Mouse (Mus musculus) spleen, postnatal 10 days (tissue): ENCODE measurements around the gene Ppef1.
"Not testable (repeated sequence)": the region's sequence is repeated elsewhere in the genome, so short reads cannot be mapped to it uniquely, and the experiment has no call there.

Source experiments
- DNase-seq, 2 experiments: peaks; one replicate each; pipeline ENCODE4 v3.0.0; 2021 to 2022; ENCODE audit warnings: low spot score in 2 of 2

Gene Ppef1

DNA sequence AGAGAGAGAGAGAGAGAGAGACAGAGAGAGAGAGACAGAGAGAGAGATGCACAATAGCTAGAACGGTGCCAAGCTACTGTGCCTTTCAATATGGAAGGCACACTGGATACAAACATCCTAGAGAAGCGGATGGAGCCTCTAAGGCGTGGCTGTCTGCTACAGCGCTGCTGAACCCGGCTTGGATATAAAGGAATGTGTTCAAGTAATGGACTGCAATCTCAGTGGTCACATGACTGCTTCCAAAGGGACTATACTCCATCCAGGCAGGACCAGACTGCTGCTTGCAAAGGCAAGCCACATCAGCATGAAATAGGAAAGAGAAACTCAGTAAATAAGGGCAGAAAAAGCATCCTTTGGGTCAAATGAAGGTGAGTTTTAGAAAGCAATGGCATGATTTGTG, at the start of gene Ppef1:
TSS of gene Ppef1 (minus strand) at position 116 of the 400 bp plus-strand sequence.
- DNase-seq: no peak

DNA sequence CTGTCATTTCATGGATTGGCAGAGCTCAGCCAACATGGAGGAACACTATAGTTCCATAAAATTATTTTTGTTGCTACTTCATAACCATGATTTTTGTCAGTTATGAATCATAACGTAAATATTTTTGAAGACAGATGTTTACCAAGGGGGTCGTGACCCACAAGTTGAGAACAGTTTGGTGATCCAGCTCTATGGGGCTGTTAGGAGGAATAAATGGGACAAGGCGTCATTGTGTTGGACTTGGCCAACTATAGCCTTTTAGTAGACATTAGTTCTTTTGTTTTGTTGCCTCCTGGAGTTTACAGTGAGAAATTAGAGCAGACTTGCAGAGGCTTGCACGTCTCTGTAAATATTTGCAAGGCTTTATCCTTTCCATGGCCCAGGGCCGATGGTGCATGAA, 46.7 kb upstream of the Ppef1 start:
- DNase-seq: no peak

DNA sequence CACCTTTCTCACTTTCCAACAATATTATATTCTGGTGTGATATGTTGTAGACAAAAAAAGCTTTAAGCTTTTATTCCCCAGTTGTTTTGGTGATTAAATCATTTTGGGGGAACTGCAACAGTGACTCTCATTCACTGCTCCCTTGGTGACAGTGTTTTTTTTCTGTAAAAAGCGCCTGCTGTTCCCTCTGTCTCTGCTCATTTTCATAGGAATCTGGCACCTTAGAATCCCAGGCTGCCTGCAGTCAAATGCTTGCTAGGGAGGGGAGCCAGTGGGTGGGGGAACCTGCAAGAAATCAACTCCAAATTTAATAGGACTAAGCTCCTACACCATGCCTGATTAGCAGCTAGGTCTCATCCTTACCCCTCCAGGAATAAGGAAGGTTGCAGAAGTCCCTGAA, 37.5 kb upstream of the Ppef1 start:
- no peak for DNase-seq

DNA sequence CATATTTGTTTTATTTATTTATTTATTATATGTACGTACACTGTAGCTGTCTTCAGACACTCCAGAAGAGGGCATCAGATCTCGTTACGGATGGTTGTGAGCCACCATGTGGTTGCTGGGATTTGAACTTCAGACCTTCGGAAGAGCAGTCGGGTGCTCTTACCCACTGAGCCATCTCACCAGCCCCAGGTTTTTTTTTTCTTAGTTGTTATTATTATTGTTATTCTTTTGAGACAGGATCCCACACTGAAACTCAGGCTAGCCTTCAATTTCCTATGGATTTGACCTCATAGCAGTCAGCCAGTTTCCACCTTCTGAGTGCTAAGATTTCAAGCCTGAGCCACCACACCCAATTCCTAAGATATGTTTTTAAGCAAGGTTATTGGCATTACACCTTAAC, 34.1 kb upstream of the Ppef1 start:
- DNase-seq: not testable (repeated sequence)

DNA sequence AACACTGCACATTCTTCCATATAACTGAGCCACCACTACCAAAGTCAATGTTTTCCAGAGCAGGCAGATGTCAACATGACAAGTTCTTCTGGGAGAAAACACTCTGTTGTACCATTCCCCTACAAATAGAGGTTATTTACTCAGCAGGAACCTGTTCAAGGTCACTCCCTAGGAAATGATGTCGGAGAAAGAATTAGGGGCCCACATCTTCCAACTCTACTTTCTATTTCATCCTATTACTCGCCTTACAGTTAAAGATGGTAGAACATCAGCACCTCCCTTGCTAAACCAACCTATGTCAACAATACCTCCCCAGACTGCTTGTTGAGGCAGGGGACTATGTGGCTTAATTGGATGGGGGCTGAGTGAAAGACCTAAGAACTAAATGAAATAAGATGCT, 32.1 kb upstream of the Ppef1 start, which contains the start of gene Rs1:
TSS of gene Rs1 (plus strand) at position 301 of the 400 bp plus-strand sequence.
- no peak for DNase-seq

DNA sequence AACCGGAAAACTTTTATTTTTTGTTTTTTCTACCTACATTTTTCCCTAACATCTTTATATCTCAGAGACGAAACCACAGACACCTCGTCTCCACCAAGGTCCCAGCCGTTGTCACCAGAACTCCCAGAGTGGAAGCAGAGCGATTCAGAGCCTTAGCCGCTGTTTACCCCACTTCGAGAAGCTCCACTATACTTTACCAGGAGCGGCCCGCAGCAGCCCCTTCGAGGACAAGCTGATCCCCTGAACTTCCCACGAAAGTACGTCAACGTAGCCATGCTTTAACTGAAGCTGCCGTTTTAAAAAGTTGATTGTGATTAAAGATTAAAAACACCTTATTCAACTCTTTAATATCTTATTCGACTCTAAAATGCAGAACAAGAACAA, 30.7 kb upstream of the Ppef1 start:
- no peak for DNase-seq

DNA sequence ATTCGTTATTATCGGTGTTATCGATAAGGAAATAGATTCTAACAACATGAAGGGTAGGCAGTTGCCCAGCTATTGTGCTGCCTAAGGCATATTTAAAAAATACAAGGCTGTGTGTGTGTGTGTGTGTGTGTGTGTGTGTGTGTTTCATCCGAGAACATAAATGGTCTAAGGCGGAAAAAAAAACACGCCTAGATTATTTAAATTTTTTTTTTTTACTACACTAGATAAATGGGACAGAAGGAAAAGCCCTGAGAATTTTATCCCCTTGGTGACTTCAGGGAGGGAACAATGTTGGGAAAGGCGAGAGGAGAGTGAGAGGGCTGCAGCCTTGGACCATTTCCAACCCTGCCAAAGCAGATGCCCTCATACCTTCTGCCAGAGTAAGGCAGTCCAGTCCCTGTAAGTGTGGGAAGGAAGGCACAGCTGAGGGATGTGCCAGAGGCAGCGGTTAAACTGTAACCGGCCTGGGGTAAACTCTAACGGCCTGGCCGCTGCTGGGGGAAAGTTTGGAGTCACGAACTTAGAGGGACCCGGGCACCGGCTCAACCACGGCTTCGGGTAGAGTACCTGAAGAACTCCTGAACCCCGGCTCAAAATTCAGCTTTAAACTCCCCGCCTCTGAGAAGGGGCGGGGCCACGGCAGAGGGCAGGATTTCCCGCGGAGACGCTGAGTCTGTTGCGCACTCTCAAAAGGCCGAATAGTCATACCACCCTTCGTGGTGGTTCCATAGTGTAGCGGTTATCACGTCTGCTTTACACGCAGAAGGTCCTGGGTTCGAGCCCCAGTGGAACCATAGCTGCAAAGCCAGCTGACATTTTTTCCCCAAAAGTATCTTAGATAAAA, 30.0 kb upstream of the Ppef1 start:
- DNase-seq: peak; percentile 89 to 92

DNA sequence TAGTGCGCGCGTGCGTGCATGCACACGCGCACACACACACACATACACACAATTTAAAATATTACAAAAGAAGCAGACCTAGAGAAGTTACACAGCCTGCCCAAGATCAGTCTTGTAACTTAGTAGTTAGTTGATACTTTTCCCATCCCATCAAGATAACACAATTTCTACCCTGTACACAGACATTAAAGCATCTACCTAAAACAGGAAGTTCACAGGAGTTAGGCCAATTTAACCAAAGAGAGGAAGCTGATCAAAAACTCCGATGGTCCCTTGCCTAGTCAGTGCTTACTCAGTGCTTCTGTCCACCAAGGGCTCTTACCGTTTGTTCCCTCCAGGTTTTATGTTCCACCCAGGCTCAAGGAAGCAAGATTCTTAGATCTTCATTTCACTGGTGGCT, 15.2 kb upstream of the Ppef1 start:
- DNase-seq: no peak

DNA sequence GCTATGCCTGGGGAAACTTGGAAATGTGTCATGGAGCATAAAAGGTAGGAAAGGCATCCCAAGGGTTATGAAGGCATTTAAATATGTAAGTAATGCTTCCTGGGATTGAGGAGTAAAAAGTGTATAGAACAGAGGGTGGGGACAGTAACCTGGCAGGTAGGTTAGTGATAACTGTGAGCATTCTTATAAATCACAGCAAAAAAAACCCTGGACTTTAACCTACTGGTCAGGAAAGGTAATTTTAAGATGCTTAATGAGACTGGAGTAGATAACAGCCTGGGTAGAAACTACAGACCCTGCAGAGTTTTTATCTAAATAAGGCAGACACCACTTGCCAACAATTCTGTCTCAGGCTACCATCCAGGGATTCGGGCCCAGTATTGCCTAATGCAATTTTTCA, 13.1 kb upstream of the Ppef1 start:
- no peak for DNase-seq

DNA sequence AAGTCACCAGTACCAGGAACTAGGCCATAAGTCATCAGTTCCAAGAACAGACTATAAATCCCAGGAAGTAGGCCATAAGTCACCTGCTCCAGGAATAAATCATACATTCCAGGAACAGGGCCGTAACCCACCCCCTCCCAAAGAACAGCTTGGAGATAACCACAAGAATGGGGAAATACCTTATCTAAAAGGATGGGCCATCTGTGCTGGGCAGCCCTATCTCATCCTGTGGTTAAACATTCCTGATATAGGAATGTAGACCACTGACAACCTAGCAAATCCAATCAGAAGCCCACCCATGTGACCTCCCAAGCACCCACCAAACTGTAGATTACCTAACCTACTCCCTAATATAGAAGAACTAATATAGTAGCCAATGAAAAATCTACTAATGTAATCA, 9.8 kb upstream of the Ppef1 start:
- DNase-seq: no peak

DNA sequence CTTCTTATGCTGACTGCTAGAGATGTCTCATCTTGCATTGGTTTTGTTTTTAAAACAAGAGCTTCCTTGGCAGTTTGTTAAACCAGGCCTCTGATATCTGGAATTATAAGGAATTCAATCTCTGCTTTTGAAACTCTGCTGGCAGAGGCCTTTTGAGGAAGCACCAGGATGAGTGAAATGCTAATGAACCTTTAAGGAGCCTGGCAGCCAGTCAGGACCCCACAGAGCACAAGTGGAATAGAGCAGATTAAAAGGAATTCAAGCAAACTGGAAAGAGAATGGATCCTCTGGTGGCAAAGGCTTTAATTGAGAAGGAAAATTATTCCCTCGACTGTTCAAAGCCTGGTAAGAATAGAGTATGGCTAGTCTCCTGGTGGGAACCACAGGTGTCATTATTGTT, 36.4 kb downstream of the Ppef1 start:
- no peak for DNase-seq

DNA sequence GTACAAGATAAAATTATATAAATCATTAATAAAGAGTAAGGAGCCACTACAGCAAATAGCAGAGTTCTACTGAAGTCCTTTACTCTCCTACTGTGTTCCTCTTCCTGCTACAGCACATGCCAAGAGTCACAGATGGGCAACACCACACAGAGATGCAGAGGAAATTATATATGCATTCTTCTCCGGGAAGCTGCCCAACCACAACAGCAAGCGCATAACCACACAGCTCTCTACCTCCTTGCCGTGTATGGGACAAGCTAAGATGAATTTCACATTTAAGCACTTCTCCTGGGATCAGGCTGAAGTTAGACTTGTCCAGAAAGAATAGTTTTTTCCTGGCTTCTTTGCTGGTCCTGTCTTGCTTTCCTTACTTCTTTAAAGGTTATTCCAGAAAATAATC, 44.0 kb downstream of the Ppef1 start:
- DNase-seq: no peak

DNA sequence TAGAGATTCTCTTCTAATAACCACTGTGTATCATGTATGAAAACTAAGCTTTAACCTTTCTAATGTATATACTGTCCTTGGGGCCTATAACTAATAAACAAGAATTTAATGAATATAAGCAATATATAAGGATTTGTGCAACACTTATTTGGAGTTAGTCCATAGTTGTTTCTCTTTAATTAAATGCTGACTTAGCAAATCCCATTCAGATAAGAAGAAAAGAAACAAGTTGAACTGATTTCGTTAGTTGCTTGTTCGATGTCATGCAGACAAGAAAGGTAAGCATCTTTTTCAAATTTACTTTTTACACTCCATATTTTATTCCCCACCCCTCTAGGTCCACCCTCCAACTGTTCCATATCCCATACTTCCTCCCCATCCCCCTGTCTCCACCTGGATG, 45.5 kb downstream of the Ppef1 start:
- DNase-seq: no peak

DNA sequence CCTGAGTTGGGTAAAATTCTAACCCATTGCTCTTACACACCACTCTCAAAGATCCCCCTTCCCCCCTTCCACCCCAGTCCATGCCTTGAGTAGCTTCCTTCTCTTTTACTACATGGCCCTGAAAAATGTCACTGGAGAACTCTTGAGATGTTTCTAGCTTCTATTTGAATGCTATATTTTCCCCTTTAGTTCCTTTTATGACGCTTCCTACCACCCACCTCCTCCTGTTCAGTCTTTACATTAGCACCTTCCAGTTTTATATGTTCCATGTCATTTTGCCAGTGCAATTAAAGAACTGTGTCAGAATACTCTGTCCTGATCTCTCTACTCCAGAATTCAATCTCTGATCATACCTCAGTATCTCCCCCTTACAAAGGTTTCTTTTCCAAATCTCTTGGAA, 65.6 kb downstream of the Ppef1 start:
- no peak for DNase-seq

DNA sequence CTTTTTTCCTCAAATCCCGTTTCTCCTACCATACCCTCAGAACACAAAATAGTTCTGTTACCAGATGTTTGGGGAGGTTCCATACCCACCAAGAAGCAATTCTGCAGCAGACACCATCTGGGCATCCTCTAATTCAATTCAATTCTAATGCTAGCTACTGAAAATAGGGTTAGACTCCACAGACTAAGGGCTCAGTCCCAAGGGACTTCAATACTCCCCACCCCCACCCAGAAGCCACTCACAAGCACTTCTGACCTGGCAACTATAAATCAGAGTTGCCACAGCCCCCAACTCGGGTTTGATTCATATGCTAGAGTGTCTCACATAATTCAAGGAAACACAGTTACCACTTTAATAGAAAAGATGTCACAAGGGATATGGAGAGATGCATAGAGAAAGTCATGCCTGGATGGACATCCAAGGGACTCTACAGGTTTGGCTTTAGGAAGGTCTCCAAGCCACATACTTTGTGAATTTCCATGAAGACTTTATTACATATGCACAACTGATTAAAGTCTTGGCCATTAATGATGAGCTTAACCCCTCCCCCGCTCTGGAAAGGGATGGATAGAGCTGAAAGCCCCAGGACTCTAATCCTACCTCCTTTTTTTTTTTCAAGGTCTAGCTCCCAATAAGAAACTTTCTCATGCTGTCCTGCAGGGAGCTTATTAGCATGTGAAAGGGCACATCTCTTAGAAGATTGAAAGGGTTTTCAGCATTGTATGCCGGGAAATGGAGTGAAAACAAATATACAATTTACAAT, 124.5 kb downstream of the Ppef1 start:
- no peak for DNase-seq

DNA sequence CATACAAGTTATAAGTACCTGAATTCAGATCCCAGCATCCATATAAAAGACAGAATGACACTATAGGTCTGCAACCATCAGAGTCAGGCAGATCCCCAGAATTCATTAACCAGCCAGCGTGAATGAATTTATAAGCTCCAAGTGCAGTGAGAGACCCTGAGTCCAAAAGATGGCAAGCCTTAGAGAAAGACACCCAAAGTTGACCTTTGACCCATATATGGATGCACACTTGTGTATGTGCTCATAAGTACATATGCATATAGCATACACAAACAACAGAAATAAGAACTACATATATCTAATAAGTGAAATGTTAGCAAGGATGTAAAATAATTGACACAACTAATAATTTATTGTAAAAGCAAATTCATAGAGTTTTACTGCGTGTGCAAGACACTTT, 125.1 kb downstream of the Ppef1 start:
- no peak for DNase-seq

DNA sequence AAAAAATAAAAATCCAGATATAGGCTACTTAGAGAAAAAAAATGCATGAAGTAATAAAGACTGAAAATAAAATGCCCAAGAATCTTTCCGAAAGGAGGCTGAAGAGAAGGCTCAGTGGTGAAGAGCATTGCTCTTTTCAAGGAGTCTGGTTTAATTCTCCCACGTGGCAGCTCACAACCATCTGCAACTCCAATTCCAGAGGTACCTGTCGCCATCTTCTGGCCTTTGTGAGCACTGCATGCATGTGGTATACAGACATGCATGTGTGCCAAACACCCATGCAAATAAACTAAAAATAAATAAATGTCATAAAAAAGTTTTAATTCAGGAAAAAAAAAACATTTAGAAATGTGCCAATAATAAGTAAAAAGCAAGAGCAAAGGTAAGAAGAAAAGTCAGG, 125.7 kb downstream of the Ppef1 start:
- peak in 1 of 2 experiments; percentile 53 for DNase-seq

DNA sequence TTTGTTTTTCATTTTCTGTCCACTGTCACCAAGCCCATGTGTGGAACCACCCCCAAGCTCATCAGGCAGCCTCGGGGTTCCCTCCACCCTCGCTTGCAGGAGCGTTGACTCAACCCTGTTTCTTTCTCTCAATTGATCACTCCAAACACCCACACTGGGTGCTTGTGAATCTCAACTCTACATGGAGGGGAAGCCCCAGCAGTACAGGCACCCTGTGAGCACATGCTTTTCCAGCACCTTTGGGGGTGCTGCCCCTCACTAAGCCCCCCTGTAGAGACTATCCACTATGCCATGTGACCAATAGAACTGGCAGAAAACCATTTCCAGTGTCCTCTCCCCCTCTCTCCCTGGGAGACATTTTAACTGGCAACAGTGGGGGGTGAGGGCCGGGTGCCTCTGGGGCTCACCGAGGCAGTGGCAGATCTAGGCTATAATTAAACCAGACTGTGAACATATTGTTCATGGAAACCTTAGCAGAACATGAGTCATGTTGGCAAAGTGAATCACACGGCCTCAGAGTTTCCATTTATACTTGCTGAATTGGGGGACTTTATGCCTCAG, 131.5 kb downstream of the Ppef1 start:
- no peak for DNase-seq

DNA sequence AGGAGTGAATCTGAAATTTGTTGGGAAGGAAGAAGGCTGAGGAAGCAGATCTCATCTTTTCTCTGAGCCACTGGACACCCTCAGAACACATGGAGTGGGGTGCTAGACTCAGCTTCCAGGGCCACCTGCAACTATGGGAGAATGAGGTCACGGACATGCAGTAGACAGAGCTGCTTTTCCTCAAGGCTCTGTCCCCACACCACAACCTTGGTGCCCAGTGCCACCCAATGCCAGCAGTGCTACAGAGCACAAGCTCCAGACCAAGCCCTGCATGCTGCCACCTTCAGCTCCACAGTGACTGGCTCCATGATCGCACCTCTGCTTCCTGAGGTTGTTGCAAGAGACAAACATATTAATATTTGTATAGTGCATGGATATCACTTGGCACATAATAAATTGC, 132.2 kb downstream of the Ppef1 start:
- no peak for DNase-seq

DNA sequence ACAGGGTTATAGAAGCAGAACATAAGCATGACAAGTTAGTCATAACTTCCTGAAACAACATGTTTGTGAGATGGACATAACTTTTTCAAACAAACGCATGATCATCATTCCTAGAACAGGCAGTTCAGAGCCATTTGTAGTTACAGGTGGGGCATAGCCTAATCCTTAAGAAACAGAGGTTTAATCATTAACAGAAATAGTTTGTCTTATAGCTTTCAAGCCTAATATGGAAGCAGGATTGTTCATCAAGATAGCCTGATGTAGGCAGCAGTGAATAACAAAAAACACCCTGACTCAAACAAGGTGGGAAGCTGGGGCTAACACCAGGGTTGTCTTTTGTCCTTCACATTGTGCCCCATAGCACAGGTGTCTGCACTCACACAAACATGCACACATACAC, 132.8 kb downstream of the Ppef1 start:
- no peak for DNase-seq

DNA sequence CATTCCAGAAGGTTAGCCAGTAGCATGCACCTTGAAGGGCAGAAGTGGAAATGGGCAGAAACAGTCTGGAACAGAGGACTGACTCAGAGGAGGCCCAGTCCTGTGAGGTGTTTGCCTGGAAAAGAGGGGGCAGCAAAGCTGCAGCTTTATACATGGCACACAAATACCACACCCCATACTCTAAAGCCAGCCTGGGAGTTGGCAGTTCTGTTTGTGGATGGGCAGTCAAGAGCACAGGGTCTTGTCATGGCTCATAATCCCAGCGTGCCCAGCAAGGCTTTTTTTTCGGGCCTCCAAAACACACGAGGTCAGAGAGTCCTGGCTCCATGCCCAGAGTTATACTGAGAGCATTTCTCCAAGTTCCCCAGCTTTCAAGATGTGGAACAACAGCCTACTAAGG, 134.5 kb downstream of the Ppef1 start:
- no peak for DNase-seq

DNA sequence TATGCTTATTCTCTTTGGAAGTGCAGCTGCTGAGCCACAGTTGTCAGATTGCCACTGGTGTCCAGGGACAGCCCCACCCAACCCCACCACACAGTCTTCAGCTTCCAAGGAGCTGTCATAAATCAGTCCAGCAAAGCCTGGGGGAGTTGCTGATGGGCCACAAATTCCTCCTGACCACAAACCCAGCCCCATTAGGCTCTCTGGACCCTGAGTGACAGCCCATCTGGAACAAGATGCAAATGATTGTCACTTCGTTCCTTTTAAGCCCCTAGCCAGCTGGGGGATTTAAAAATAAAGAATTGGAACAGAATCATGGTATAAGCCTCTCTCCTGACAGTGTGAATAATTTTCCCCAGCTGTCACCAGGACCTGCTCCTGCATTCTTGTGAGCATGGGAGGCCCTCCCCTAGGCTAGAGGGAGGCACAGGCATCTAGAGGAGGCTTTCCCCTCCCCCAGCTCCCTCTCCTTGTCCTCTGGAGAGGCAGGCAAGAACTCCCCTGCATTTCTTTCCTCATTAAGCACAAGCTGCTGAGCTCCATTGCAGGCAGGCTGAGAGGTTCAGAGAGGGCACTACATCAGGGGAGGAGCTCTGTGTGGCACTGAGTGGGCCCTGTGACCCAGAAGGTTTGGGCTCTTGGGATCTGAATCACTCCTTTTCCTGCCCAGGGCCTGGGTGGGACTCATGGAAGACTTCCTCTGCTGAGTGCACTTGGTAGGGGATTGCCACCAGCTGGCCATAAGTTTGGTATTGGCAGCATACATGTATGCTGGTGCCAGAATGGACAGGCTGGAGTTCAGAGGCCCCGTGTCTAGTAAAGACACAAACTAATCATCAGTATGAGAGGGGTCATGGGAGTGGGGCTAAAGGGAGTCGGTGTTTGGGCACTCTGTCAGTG, 136.8 kb downstream of the Ppef1 start:
- DNase-seq: no peak
